Mouse (Mus musculus) heart, postnatal 14 days (tissue): ENCODE data around the gene Immp2l. TPM values are rescaled to one million over a fixed set of nuclear protein-coding genes. Genes with fewer than 3 reads are reported as not detected.

Experiments used
- DNase-seq, 2 experiments: peaks; one replicate each; pipeline ENCODE4 v3.0.0; 2021 to 2022
- intact Hi-C: fragments of 180-260 bp; cut with DNase I; formaldehyde crosslinking; loops from one replicate; pipeline ENCODE4 v1.15.1; 2025
- total RNA-seq, 2 experiments: library from RNA; stranded (reverse); gene quantifications; 2 replicates each; pipeline ENCODE4 v1.2.3; 2021

The Immp2l gene
- total RNA-seq, 2 experiments from 2014 or later = 8.2 to 9.9 TPM

DNA sequence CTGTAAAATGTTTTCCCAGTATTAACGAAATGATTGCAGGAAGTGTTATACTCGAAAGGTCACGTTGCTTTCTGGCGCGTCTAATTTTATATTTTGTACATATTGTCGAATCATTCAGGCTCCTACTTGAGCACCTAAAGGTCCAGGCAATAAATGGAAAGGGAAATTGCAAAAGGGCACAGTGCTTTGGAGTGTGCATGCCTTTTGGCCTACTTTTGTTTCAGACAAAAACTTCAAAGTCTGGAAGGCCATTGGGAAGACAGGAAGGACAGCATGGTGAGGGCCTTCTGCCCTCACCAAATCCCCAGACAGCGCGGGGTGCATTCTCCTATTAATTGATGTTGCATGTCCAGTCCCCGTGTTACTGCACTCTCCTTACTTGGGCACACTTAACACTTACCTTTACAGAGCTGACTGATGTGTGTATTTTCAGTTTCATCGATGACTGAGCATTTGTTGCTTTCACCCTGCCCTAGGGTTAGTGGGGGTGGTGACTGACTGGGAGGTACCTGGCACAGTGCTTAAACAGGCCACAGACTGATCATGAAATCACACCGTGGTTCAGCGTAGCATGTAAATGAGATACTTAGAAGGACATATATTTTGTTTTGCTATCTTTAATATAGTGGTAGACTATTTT is 20.7 kb downstream of the Immp2l start:
- DNase-seq = no peak
- intact Hi-C loops = no loop called here

DNA sequence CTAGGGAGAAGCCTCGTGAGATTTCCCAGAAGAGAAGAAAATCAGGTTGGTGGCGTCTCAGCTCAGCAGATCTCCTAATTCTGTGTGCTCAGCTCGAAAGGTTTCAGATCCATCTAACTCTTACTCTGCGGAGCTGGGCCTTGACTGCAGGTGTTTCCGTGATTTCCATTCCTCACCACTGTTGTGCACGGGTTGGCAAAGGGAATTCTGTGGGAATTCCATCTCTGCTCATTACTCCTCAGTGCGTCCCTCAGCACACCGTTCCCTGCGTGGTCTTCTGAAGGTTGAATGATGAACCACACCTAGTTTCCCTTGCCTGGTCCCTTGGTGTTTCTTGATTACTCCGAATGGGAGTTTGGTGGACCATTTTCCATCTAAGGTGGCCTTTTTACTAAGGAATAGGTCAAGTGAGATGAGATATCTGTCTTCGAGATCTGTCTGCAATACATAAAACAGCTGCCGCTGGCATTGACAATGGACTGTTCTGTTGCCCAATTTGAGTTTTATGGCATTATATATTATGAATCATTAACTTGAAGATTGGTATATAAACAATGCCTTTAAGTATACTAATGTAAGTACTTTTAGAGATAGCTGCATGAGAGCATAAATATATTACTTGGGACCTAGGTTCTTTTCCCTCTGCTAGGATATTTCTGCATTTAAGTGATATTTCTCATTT is 23.3 kb downstream of the Immp2l start:
- DNase-seq = no peak
- intact Hi-C loops = no loop called here

DNA sequence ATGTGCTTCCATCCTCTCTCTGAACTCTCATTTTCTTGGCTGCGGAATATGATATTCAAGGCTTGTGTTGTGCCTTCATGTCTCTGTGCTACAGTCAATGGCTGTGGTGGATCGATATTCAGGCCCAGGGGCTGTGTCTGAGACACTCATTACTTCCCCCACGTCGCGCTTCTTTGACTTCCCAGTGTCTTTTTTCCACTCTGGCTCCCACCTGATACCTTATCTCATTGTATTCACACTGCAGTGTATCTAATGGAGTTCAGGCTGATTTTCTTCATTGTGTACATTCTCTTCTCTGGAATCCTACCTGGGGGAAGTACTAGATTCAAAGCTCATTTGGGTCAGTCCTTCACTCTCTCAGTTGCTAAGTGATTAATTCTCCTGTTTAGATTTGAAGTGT is 27.1 kb downstream of the Immp2l start:
- no peak for DNase-seq
- intact Hi-C loops = no loop called here

DNA sequence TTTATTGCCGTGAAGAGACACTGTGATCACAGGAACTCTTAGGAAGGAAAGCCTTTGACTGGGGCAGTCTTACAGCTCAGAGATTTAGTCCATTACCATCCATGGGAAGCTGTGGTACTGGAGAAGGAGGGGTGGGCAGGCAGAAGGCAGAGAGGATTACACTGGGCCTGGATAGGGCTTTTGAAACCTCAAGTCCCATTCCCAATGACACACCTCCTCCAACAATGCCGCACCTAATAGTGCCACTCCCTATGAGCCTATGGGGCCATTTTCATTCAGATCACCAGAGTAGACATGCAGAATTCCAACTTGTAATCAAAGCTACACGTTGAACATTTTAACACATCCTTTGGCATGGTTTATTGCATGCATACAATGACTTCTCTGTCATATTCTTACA is 29.0 kb downstream of the Immp2l start:
- intact Hi-C loops = no loop called here
- no peak for DNase-seq

GRCm38 (mm10) chr12:41054006-41054791 is 30.3 kb downstream of the Immp2l start:
- DNase-seq = no peak
- intact Hi-C loops = no loop called here

GRCm38 (mm10) chr12:41055941-41056340 is 32.1 kb downstream of the Immp2l start:
- intact Hi-C loops = no loop called here
- no peak for DNase-seq

DNA sequence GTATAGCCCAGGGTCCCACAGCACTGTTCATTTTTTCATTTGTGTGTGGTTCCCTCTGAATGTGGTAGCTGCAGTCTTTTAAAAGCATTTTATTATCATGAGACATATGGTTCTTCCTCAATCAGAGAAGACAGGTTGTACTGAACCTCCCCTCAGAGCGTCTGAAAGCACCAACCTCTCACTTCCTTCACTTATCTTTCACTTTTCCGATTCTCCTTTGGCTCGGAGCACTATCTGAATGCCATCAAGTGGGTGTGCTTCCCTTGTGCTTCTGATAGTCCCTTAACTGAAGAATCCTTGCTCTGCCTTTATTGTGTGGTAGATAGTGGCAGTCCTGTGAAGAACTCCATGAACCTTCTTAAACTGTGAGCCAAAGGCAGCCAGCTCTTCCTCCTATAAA is 39.4 kb downstream of the Immp2l start:
- intact Hi-C loops = no loop called here
- no peak for DNase-seq

- intact Hi-C loops = no loop called here
- no peak for DNase-seq
These were observed 58.0 kb downstream of the Immp2l start for GRCm38 (mm10) chr12:41081843-41082242.

DNA sequence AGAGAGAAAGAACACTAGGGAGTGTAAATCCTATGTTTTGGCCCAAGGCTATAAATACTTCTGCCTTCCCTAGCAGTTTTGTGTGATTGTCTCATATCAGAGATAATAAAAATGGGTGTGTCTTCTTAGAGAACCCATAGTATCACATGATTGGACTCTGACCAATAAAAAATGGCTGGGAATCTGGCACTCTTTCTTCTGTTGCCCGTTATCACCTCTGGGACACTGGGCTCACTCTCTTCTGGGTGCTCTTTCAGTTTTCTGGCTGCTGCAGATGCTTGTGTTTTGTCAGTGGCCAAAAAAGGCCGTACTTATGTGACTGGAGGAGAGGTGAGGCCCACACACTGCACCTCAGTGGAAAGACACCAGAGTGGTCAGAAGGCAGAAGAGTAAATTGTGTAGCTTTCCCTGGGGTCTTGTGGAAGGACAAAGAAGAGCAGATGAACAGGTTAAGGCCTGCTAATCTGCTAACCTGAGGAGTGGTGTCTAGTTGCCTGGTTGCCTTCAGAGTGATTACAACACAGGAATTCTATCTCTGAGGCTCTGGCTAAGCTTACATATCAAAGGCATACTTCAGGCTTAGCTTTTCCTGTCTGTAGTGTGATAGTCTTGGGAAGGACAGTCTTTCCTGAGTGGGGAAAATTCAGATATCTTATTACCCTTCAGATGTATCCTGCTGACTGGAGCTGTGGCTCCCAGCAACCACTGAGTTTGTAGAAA is 60.6 kb downstream of the Immp2l start:
- intact Hi-C loops = no loop called here
- no peak for DNase-seq

DNA sequence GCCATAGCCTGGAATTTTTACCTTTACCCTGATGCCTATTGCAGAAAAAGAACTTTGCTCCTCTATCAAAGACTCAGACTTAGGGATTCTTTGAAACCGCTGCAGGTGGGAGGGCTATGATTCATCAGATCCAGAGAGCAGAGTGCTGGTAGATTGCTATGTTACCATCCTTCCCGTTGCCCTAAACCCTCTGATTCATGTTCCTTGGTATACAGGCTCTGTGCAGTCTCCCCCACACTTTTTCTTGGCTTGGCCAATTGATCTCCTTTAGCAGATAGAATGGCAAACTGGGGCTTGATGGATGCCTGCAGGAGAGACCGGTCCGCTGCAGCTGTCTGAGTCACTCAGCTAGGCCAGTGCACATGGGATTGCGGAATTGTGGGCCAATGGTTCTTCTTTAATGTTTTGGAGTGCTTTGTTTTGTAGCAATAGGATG is 66.1 kb downstream of the Immp2l start:
- intact Hi-C loops = no loop called here
- DNase-seq = no peak

DNA sequence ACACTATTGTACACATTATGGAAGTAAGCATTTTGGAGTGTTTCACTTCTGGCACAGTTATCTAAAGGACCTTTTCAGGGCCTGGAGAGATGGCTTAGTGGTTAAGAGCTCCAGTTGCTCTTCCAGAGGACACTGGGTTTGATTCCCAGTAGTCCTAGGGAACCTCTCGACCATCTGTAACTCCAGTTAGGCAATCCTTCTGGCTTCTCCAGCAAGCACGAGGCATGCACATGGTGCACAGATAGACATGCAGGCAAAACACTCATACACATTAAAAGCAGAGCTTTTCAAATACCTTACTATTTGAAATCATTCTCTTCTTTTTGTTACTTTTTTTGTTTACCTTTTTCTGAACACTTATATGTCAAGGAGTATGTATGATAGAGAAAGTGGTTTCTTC is 66.9 kb downstream of the Immp2l start:
- intact Hi-C loops = no loop called here
- DNase-seq = no peak

DNA sequence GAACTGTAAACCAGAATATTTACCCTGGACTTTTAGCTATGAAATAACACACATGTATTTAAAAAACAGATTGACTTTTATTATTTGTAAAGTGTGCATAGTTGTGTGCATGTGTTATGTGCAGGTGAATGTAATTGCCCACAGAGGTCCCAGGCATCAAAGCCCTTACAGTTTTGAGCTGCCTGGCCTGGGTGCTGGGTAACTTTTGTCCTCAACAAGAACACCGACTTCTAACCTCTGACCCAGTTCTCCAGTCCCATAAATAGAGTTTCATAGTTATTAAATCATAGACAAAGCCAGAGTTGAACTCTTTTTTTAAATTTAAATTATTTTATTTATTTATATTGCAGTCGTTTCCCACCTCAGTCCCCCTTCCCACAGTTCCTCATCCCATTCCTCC is 67.4 kb downstream of the Immp2l start:
- DNase-seq = no peak
- intact Hi-C loops = no loop called here

- no peak for DNase-seq
- intact Hi-C loops = loop anchor here (2.0 kb wide), 1 partner anchor 257 kb away; no protein-coding TSS in a partner anchor
These were observed 72.2 kb downstream of the Immp2l start for GRCm38 (mm10) chr12:41096045-41096444.

DNA sequence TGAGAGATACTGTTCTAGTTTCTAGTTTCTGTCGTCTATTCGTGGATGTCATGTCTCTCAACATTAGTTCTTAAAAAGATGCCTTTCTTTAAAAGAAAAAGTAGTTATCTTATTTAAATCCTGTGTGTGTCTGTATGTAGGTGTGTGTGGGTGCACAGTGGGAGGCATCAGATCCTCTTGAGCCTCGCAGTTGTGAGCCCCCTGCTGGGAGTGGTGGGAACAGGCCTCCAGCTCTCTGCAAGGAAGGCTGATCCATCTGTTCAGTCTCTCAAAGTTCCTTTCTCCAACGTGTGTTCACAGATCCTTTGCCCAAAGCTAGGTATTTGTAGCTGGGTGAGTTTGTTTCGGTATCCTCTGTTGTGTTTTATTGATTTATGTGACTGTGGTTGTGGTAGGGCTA is 73.5 kb downstream of the Immp2l start:
- peak; percentile 44 to 52 for DNase-seq
- intact Hi-C loops = loop anchor here (2.0 kb wide), 1 partner anchor 259 kb away; no protein-coding TSS in a partner anchor

GRCm38 (mm10) chr12:41109011-41109410 is 85.1 kb downstream of the Immp2l start:
- DNase-seq = no peak
- intact Hi-C loops = no loop called here

GRCm38 (mm10) chr12:41111456-41111855 is 87.6 kb downstream of the Immp2l start:
- intact Hi-C loops = loop anchor here (5.0 kb wide), 1 partner anchor 376 kb away; the partner anchor contains the start of gene Lrrn3
- DNase-seq = peak in 1 of 2 experiments; percentile 15

- intact Hi-C loops = loop anchor here (5.0 kb wide), 1 partner anchor 375 kb away; the partner anchor contains the start of gene Lrrn3
- DNase-seq = no peak
These were observed 88.2 kb downstream of the Immp2l start for GRCm38 (mm10) chr12:41112137-41112536.

DNA sequence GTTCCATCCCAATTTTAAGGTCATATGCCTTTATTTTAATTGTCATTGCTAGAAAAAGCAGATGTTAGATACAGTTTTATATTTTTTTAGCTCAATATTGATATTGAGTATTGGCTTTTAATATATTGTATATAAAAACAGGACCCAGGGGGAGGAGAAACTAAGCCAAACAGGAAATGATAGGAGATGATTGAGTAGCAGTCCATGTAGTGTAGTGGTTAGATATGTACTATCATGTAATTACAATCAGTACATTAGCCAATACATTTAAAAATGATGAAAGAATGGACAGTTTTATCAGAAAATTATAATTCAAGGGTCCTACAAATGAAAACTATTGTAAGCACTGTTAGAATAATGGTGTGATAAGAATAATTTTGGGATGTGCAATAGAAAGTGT is 94.5 kb downstream of the Immp2l start:
- intact Hi-C loops = no loop called here
- no peak for DNase-seq

- intact Hi-C loops = no loop called here
- no peak for DNase-seq
These were observed 95.8 kb downstream of the Immp2l start for GRCm38 (mm10) chr12:41119657-41120056.

- intact Hi-C loops = no loop called here
- DNase-seq = no peak
These were observed 99.3 kb downstream of the Immp2l start for GRCm38 (mm10) chr12:41123207-41123606.

GRCm38 (mm10) chr12:41134885-41135284 is 111.0 kb downstream of the Immp2l start:
- DNase-seq = no peak
- intact Hi-C loops = no loop called here
